Mouse (Mus musculus) spleen, adult 12 weeks (tissue): ENCODE results near the gene Lrrc4.

Source experiments
- DNase-seq: peaks from one replicate; pipeline ENCODE4 v3.0.0; 2022; ENCODE audit warnings: low spot score

The Lrrc4 gene

GRCm38 (mm10) chr6:28767891-28768481 is 63.6 kb downstream of the Lrrc4 start:
- no peak for DNase-seq

- no peak for DNase-seq
Measured at GRCm38 (mm10) chr6:28766622-28767021, 64.9 kb downstream of the Lrrc4 start.

GRCm38 (mm10) chr6:28762132-28762775 is 69.3 kb downstream of the Lrrc4 start:
- DNase-seq, result no peak

GRCm38 (mm10) chr6:28761728-28762127 is 69.8 kb downstream of the Lrrc4 start:
- DNase-seq, result no peak

- no peak for DNase-seq
Measured at GRCm38 (mm10) chr6:28758293-28758692, 73.3 kb downstream of the Lrrc4 start.

- no peak for DNase-seq
Measured at GRCm38 (mm10) chr6:28756306-28757018, 75.1 kb downstream of the Lrrc4 start.

GRCm38 (mm10) chr6:28754127-28754898 is 77.2 kb downstream of the Lrrc4 start:
- no peak for DNase-seq

- no peak for DNase-seq
Measured at GRCm38 (mm10) chr6:28753681-28754080, 77.9 kb downstream of the Lrrc4 start.

GRCm38 (mm10) chr6:28753217-28753616 is 78.3 kb downstream of the Lrrc4 start:
- no peak for DNase-seq

GRCm38 (mm10) chr6:28751186-28751585 is 80.4 kb downstream of the Lrrc4 start:
- DNase-seq, result no peak

- DNase-seq, result no peak
Measured at GRCm38 (mm10) chr6:28749224-28749623, 82.3 kb downstream of the Lrrc4 start.

- no peak for DNase-seq
Measured at GRCm38 (mm10) chr6:28747931-28748670, 83.4 kb downstream of the Lrrc4 start.

- no peak for DNase-seq
Measured at GRCm38 (mm10) chr6:28747025-28747424, 84.5 kb downstream of the Lrrc4 start.

- no peak for DNase-seq
Measured at GRCm38 (mm10) chr6:28745864-28746263, 85.7 kb downstream of the Lrrc4 start.

- DNase-seq, result no peak
Measured at GRCm38 (mm10) chr6:28743586-28743985, 88.0 kb downstream of the Lrrc4 start.

- no peak for DNase-seq
Measured at GRCm38 (mm10) chr6:28737601-28738000, 93.9 kb downstream of the Lrrc4 start.

GRCm38 (mm10) chr6:28736665-28737064 is 94.9 kb downstream of the Lrrc4 start:
- no peak for DNase-seq

GRCm38 (mm10) chr6:28735116-28735515 is 96.4 kb downstream of the Lrrc4 start:
- DNase-seq, result no peak

- no peak for DNase-seq
Measured at GRCm38 (mm10) chr6:28733884-28734647, 97.5 kb downstream of the Lrrc4 start.

GRCm38 (mm10) chr6:28731246-28731645 is 100.3 kb downstream of the Lrrc4 start:
- no peak for DNase-seq

- no peak for DNase-seq
Measured at GRCm38 (mm10) chr6:28729649-28730048, 101.9 kb downstream of the Lrrc4 start.
